Mouse (Mus musculus) lung, embryonic 15.5 days (tissue): ENCODE data around the gene Cd300ld2. TPM values are rescaled to one million over a fixed set of nuclear protein-coding genes. Genes with fewer than 3 reads are reported as not detected.
"Not testable (repeated sequence)": the region's sequence is repeated elsewhere in the genome, so short reads cannot be mapped to it uniquely, and the experiment has no call there.

Experiments used
- ATAC-seq: fragments of 200-750 bp; cut with Nextera tagmentation; 2 replicates; pipeline ENCODE4 v1.8.0; 2017; ENCODE audit warnings: moderate number of reproducible peaks, borderline replicate concordance; ENCODE audit not compliant: low FRiP score, low TSS enrichment; ENCODE audit errors: extremely low read depth
- H3K27ac ChIP-seq: fragments of 300-500 bp; sonication (generic); 2 replicates; pipeline ENCODE4 v1.5.1; 2015; ENCODE audit warnings: moderate library complexity, mild to moderate bottlenecking, inconsistent platforms
- H3K27me3 ChIP-seq: fragments of 300-500 bp; sonication (generic); 2 replicates; pipeline ENCODE4 v1.6.1; 2015; ENCODE audit warnings: inconsistent platforms
- H3K36me3 ChIP-seq: fragments of 300-500 bp; sonication (generic); 2 replicates; pipeline ENCODE4 v1.6.1; 2015; ENCODE audit warnings: inconsistent platforms
- H3K4me1 ChIP-seq: fragments of 300-500 bp; sonication (generic); 2 replicates; pipeline ENCODE4 v1.6.1; 2015; ENCODE audit warnings: inconsistent platforms
- H3K4me2 ChIP-seq: fragments of 300-500 bp; sonication (generic); 2 replicates; pipeline ENCODE4 v1.6.1; 2015; ENCODE audit warnings: inconsistent platforms, mild to moderate bottlenecking, moderate library complexity
- H3K4me3 ChIP-seq: fragments of 300-500 bp; sonication (generic); 2 replicates; pipeline ENCODE4 v1.5.1; 2015; ENCODE audit warnings: mild to moderate bottlenecking, inconsistent platforms
- H3K9ac ChIP-seq: fragments of 300-500 bp; sonication (generic); 2 replicates; pipeline ENCODE4 v1.6.1; 2015; ENCODE audit warnings: inconsistent platforms
- H3K9me3 ChIP-seq: fragments of 300-500 bp; sonication (generic); 2 replicates; pipeline ENCODE4 v1.6.1; 2016; ENCODE audit warnings: inconsistent platforms
- WGBS: fragments of 180-500 bp; shearing (Covaris S2); methylation state at CpG from one replicate; pipeline ENCODE4 v1.1.7; 2015; 5-methylcytosine and 5-hydroxymethylcytosine counted together
- polyA plus RNA-seq: library from polyadenylated mRNA; unstranded; fragments of >200 nt; fragmentation: Nextera tagmentation; extraction: Ambion mirVana; gene quantifications from 2 replicates; pipeline ENCODE4 v1.2.1, GENCODE M21; 2015

The Cd300ld2 gene
- polyA plus RNA-seq, result not detected in 2 replicates

DNA sequence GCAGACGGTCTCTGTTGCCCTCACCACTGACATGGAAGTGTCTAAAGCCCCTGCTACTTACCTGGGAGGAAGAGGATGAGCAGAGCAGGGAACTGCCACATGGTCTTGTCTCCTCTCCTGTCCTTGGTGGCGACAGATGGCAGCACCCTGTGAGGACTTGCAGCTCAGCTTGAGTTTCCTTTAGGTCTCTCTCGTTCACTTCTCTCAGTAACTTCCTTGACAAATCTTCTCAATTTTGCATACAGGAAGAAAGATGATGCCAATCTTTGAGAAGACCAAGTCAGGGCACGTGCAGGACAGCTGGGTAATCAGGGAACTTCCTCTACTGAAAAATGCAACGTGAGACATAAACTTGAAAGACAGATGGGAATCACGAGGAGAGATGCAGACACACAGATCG, at the start of gene Cd300ld2:
Gene Cd300ld2 (minus strand): TSS at position 101 of the 400 bp plus-strand sequence.
- H3K4me2 ChIP-seq, H3K9ac ChIP-seq, H3K36me3 ChIP-seq, H3K27ac ChIP-seq, ATAC-seq, H3K27me3 ChIP-seq, H3K4me3 ChIP-seq, H3K9me3 ChIP-seq, H3K4me1 ChIP-seq: not testable (repeated sequence)
- no CpG with 5 or more reads among the region's 7 CpGs for WGBS

DNA sequence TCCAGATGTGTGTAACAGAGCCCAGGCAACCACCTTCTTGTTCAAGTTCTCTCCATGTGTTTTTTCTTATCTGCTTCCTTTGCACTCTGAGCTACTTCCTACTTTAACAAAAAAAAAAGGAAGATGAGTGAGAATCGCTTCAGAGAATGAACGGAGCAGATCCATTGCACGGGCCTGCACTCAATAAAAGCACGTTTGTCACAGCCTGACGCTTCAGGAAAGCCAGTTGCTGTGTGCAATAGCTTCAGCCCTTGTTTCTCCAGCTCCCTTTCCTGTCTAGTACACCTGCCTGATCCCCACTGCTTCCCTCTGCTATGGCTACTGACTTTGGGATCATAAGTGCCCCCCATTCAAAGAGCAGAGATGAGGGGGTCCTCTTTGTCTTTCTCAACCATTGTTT, 46.1 kb upstream of the Cd300ld2 start, which contains the start of gene Cd300e:
Gene Cd300e (minus strand): TSS at position 101 of the 400 bp plus-strand sequence.
- no peaks in the 10 kb centered on the region for H3K9me3 ChIP-seq
- WGBS, result 29% methylated on average over 5 of the region's 5 CpGs
- H3K27ac ChIP-seq, result no peak within 1 kb of the TSS
- H3K4me3 ChIP-seq, result no peak within 1 kb of the TSS
- no peaks in the 10 kb centered on the region for H3K4me1 ChIP-seq
- H3K9ac ChIP-seq, result no peak within 1 kb of the TSS
- H3K36me3 ChIP-seq, result no peaks in the 10 kb centered on the region
- H3K27me3 ChIP-seq, result no peaks in the 10 kb centered on the region
- H3K4me2 ChIP-seq, result no peak within 1 kb of the TSS
- no peak for ATAC-seq

DNA sequence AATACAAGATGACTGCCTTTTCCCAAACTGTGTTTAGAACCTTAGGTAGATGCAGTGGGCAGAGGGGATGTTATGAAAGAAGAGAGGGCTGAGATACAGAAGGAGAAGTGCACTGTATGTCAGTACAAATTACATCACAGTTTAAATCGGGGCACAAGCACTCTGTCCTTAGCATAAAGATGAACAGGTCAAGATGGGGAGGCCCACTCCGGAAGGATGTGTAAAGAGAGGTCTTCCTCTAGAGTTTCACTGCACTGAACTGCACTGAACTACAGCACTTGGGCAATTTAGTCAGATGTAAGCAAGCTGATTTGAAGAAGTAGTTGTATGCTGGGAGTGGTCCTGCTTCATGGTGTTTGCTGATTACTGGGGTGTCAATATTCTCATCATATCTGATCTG, 43.8 kb upstream of the Cd300ld2 start:
- Histone ChIP-seq H3K9me3 (no peaks in the 10 kb centered on the region), H3K36me3 (no peaks in the 10 kb centered on the region), H3K4me1 (no peaks in the 10 kb centered on the region), H3K27ac (no peak overlapping the region), H3K4me3 (no peak overlapping the region), H3K9ac (no peak overlapping the region), H3K27me3 (no peaks in the 10 kb centered on the region), H3K4me2 (no peak overlapping the region)
- ATAC-seq, result no peak
- WGBS, result 65% methylated on average over 2 of the region's 2 CpGs

DNA sequence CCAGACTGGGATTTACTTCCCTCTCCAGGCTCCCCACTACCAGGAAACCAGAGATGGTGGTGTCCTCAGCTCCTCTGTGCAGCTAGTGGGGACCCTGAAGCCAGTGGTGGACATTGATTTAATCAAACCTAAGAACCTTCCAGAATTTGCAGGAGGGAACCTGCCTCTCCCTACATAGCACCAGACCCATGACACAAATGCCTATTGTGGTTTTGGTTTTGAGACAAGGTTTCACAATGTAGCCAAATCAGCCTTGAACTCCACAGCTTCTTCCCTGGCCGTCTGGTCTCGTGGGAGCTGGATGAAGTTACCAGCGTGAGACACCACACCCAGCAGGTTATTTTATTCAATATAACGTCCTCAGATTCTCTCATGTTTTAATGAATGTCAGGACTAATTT, 42.7 kb upstream of the Cd300ld2 start:
- Histone ChIP-seq H3K4me2 (no peak overlapping the region), H3K27me3 (no peaks in the 10 kb centered on the region), H3K36me3 (no peaks in the 10 kb centered on the region), H3K27ac (no peak overlapping the region), H3K9ac (no peak overlapping the region), H3K9me3 (no peaks in the 10 kb centered on the region), H3K4me3 (no peak overlapping the region), H3K4me1 (no peaks in the 10 kb centered on the region)
- whole genome bisulfite sequencing, result 68% methylated on average over 4 of the region's 4 CpGs
- ATAC-seq, result no peak

- no peaks in the 10 kb centered on the region for H3K4me1 ChIP-seq
- H3K4me3 ChIP-seq, result no peak overlapping the region
- no peak overlapping the region for H3K9ac ChIP-seq
- no peak for ATAC-seq
- H3K4me2 ChIP-seq, result no peak overlapping the region
- no peak overlapping the region for H3K27ac ChIP-seq
- H3K36me3 ChIP-seq, result no peaks in the 10 kb centered on the region
- H3K27me3 ChIP-seq, result no peaks in the 10 kb centered on the region
- H3K9me3 ChIP-seq, result no peaks in the 10 kb centered on the region
Observed at GRCm38 (mm10) chr11:115054537-115054936, 38.5 kb upstream of the Cd300ld2 start.

GRCm38 (mm10) chr11:115052991-115053390, 37.0 kb upstream of the Cd300ld2 start:
- H3K9me3 ChIP-seq, result no peaks in the 10 kb centered on the region
- H3K4me3 ChIP-seq, result no peak overlapping the region
- ATAC-seq, result no peak
- H3K4me2 ChIP-seq, result no peak overlapping the region
- H3K27ac ChIP-seq, result no peak overlapping the region
- H3K9ac ChIP-seq, result no peak overlapping the region
- no peaks in the 10 kb centered on the region for H3K4me1 ChIP-seq
- WGBS, result 83% methylated on average over 1 of the region's 1 CpGs
- no peaks in the 10 kb centered on the region for H3K36me3 ChIP-seq
- no peaks in the 10 kb centered on the region for H3K27me3 ChIP-seq

GRCm38 (mm10) chr11:115052206-115052605, 36.2 kb upstream of the Cd300ld2 start:
- H3K27me3 ChIP-seq, result no peaks in the 10 kb centered on the region
- 2% methylated on average over 9 of the region's 9 CpGs for WGBS
- H3K4me3 ChIP-seq, result no peak overlapping the region
- H3K9ac ChIP-seq, result no peak overlapping the region
- H3K4me2 ChIP-seq, result no peak overlapping the region
- no peak overlapping the region for H3K27ac ChIP-seq
- no peak for ATAC-seq
- H3K4me1 ChIP-seq, result no peaks in the 10 kb centered on the region
- no peaks in the 10 kb centered on the region for H3K9me3 ChIP-seq
- no peaks in the 10 kb centered on the region for H3K36me3 ChIP-seq

- no peak overlapping the region for H3K9ac ChIP-seq
- no peaks in the 10 kb centered on the region for H3K4me1 ChIP-seq
- H3K27ac ChIP-seq, result no peak overlapping the region
- ATAC-seq, result no peak
- H3K27me3 ChIP-seq, result no peaks in the 10 kb centered on the region
- H3K4me3 ChIP-seq, result no peak overlapping the region
- H3K4me2 ChIP-seq, result no peak overlapping the region
- no peaks in the 10 kb centered on the region for H3K9me3 ChIP-seq
- H3K36me3 ChIP-seq, result no peaks in the 10 kb centered on the region
- 32% methylated on average over 3 of the region's 3 CpGs for WGBS
Observed at GRCm38 (mm10) chr11:115049282-115049895, 33.4 kb upstream of the Cd300ld2 start.

- ATAC-seq, result no peak
- H3K9ac ChIP-seq, result no peak within 1 kb of the TSS
- H3K4me1 ChIP-seq, result no peaks in the 10 kb centered on the region
- H3K27me3 ChIP-seq, result no peaks in the 10 kb centered on the region
- H3K36me3 ChIP-seq, result no peaks in the 10 kb centered on the region
- H3K9me3 ChIP-seq, result no peaks in the 10 kb centered on the region
- WGBS, result 71% methylated on average over 2 of the region's 2 CpGs
- H3K4me2 ChIP-seq, result no peak within 1 kb of the TSS
- no peak within 1 kb of the TSS for H3K4me3 ChIP-seq
- H3K27ac ChIP-seq, result no peak within 1 kb of the TSS
Observed at GRCm38 (mm10) chr11:115048259-115048658, 32.3 kb upstream of the Cd300ld2 start, which contains the start of gene Cd300ld3. TSS of gene Cd300ld3 (minus strand) at chr11:115048409.

GRCm38 (mm10) chr11:115037669-115038068, 21.7 kb upstream of the Cd300ld2 start, which contains the start of gene Cd300ld5:
TSS of gene Cd300ld5 (minus strand) at chr11:115037769.
- H3K4me3 ChIP-seq, H3K27me3 ChIP-seq, H3K36me3 ChIP-seq, H3K9ac ChIP-seq, H3K9me3 ChIP-seq, H3K4me1 ChIP-seq, H3K27ac ChIP-seq, H3K4me2 ChIP-seq, ATAC-seq: not testable (repeated sequence)
- no CpG with 5 or more reads among the region's 6 CpGs for WGBS

GRCm38 (mm10) chr11:115026912-115027311, 10.9 kb upstream of the Cd300ld2 start, which contains the start of gene Cd300ld4:
TSS of gene Cd300ld4 (minus strand) at chr11:115027012.
- H3K4me2 ChIP-seq, H3K27ac ChIP-seq, ATAC-seq, H3K4me3 ChIP-seq, H3K27me3 ChIP-seq, H3K9me3 ChIP-seq, H3K9ac ChIP-seq, H3K4me1 ChIP-seq, H3K36me3 ChIP-seq: not testable (repeated sequence)
- WGBS, result no CpG with 5 or more reads among the region's 6 CpGs

DNA sequence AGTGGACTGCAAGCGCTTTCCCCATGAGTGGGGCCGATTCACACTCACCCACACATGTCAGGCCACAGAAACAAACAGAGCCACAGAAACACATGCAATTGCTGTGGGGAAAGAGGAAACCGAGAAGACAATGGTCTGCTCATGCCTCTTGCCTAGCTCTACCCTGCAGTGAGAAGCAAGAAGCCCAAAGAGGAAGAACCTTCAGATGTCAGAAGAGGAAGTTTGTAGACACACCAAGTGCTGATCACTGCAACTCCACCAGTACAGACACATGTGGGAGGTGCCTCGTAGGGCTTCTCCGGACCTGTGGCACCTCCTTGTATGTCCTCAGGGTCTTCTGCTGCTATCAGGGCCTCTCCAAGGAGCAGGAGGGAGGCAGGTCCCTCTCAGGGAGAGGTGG, 11.9 kb downstream of the Cd300ld2 start:
- 73% methylated on average over 5 of the region's 5 CpGs for WGBS
- Histone ChIP-seq H3K9ac (no peak overlapping the region), H3K27me3 (no peaks in the 10 kb centered on the region), H3K9me3 (no peaks in the 10 kb centered on the region), H3K27ac (no peak overlapping the region), H3K36me3 (no peaks in the 10 kb centered on the region), H3K4me2 (no peak overlapping the region), H3K4me1 (no peaks in the 10 kb centered on the region), H3K4me3 (no peak overlapping the region)
- no peak for ATAC-seq
